Mouse (Mus musculus) heart, adult 2 months (tissue): Measurements from ENCODE around the gene Klrb1b.

Experiments
- CTCF ChIP-seq: fragments of 200-600 bp; IDR thresholded peaks from 2 replicates; pipeline ENCODE4 v1.8.1; 2022; ENCODE audit warnings: antibody characterized with exemption, mild to moderate bottlenecking, moderate library complexity
- EP300 ChIP-seq: fragments of 200-500 bp; IDR thresholded peaks from 2 replicates; pipeline ENCODE4 v1.6.1; 2011; ENCODE audit warnings: low read depth, low read length, control low read depth; ENCODE audit not compliant: insufficient read depth

DNA sequence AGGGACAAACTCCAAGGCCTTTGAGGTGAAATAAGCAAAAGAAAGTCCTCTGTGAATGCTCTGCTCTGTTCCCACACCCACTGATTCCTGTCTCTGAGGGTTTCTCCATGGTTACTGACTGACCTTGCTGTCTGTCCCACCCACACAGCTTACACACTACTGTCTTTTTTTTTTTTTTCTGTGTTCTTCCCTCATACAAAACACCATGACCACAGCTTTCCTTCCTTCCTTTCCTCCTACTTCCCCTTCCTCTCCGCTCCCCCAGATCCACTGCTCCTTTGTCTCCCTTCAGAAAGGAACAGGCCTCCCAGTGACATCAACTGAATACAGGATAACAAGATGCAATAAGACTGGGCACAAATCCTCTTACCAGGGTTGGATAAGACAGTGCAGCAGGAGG lies 37.6 kb downstream of the Klrb1b start:
- TF ChIP-seq CTCF, result no peak
- TF ChIP-seq EP300, result no peak
